Mouse (Mus musculus): ENCODE data around the gene Plpp3. TPM values are rescaled to one million over a fixed set of nuclear protein-coding genes. Genes with fewer than 3 reads are reported as not detected.
"Not testable (repeated sequence)": the region's sequence is repeated elsewhere in the genome, so short reads cannot be mapped to it uniquely, and the experiment has no call there.

Plpp3 gene
- polyA plus RNA-seq, 1 experiment = 44.4 TPM

GRCm38 (mm10) chr4:105260893-105261769 lies 104.0 kb downstream of the Plpp3 start:
- no peak overlapping the region for H3K27ac ChIP-seq (ENCODE audit: insufficient read depth, low read length)
- H3K4me3 ChIP-seq (ENCODE audit: insufficient read depth, low read length) = no peak overlapping the region
- H3K4me1 ChIP-seq (ENCODE audit: control insufficient read depth, insufficient read depth, low read length) = peaks cover 14% of the 10 kb centered on the region
- TF ChIP-seq CTCF (IDR thresholded peaks at IDR 0.05; ENCODE audit: borderline replicate concordance, insufficient read depth, low read length) (no peak), POLR2A (IDR thresholded peaks at IDR 0.05; ENCODE audit: low read depth, low read length) (no peak)

GRCm38 (mm10) chr4:105262358-105262757 lies 105.2 kb downstream of the Plpp3 start:
- no peak overlapping the region for H3K27ac ChIP-seq (ENCODE audit: insufficient read depth, low read length)
- H3K4me1 ChIP-seq (ENCODE audit: control insufficient read depth, insufficient read depth, low read length) = peaks cover 14% of the 10 kb centered on the region
- H3K4me3 ChIP-seq (ENCODE audit: insufficient read depth, low read length) = no peak overlapping the region
- TF ChIP-seq CTCF (IDR thresholded peaks at IDR 0.05; ENCODE audit: borderline replicate concordance, insufficient read depth, low read length) (no peak), POLR2A (IDR thresholded peaks at IDR 0.05; ENCODE audit: low read depth, low read length) (no peak)

- TF ChIP-seq CTCF (IDR thresholded peaks at IDR 0.05; ENCODE audit: borderline replicate concordance, insufficient read depth, low read length) (no peak), POLR2A (IDR thresholded peaks at IDR 0.05; ENCODE audit: low read depth, low read length) (no peak)
- no peak overlapping the region for H3K27ac ChIP-seq (ENCODE audit: insufficient read depth, low read length)
- peaks cover 9% of the 10 kb centered on the region for H3K4me1 ChIP-seq (ENCODE audit: control insufficient read depth, insufficient read depth, low read length)
- no peak overlapping the region for H3K4me3 ChIP-seq (ENCODE audit: insufficient read depth, low read length)
Observed at GRCm38 (mm10) chr4:105263600-105263999, 106.5 kb downstream of the Plpp3 start.

DNA sequence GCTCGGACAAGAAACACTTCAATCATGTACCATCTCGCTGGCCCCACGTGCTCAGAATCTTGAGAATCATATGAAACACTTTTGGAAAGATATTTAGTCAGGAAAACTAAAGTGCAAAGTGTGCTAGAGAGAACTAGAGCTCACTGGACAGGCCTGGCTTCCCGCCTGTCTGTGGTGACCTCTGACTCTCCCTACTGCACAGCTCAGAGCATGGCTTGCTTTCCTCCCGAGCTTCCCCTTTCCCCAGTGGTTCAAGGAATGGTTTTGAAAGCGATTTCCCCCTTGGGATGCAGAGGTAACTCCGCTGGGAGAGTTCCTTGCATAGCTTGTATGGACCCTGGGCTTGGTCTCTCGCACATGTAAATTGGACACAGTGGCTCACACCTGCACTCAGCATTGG lies 107.9 kb downstream of the Plpp3 start:
- Histone ChIP-seq H3K4me3 (ENCODE audit: insufficient read depth, low read length) (no peak overlapping the region), H3K4me1 (ENCODE audit: control insufficient read depth, insufficient read depth, low read length) (peaks cover 9% of the 10 kb centered on the region), H3K27ac (ENCODE audit: insufficient read depth, low read length) (no peak overlapping the region)
- TF ChIP-seq POLR2A (IDR thresholded peaks at IDR 0.05; ENCODE audit: low read depth, low read length) (no peak), CTCF (IDR thresholded peaks at IDR 0.05; ENCODE audit: borderline replicate concordance, insufficient read depth, low read length) (no peak)

GRCm38 (mm10) chr4:105265678-105266077 lies 108.5 kb downstream of the Plpp3 start:
- Histone ChIP-seq H3K27ac (ENCODE audit: insufficient read depth, low read length) (no peak overlapping the region), H3K4me1 (ENCODE audit: control insufficient read depth, insufficient read depth, low read length) (peaks cover 8% of the 10 kb centered on the region), H3K4me3 (ENCODE audit: insufficient read depth, low read length) (no peak overlapping the region)
- TF ChIP-seq CTCF (IDR thresholded peaks at IDR 0.05; ENCODE audit: borderline replicate concordance, insufficient read depth, low read length) (no peak), POLR2A (IDR thresholded peaks at IDR 0.05; ENCODE audit: low read depth, low read length) (no peak)

DNA sequence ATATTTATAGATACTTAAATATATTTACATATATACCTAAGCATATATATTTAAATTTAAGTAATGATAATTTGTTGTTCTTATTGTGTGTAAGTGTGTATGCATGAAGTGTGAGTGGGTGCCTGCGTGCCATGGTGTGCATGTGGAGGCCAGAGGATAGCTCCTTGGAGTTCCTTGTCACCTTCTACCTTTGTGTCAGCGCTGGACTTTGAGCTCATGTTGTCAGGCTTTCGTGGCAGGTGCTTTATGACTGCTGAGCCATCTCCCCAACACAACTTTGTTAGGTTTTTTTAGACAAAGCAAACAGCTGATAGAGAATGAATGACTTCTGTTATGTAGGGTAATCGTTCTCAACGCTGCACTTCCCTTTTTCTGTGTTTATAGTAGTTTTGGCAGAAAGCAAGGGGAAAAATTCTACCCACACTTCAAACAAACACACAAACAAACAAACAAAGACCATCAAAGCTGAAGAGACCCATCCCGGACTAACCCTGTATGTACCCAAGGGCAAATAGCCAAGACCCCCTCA lies 111.1 kb downstream of the Plpp3 start:
- Histone ChIP-seq H3K4me3 (ENCODE audit: insufficient read depth, low read length) (no peak overlapping the region), H3K4me1 (ENCODE audit: control insufficient read depth, insufficient read depth, low read length) (0 out of 2 replicates have a peak, but pooled peaks cover 3% of the 10 kb centered on the region), H3K27ac (ENCODE audit: insufficient read depth, low read length) (no peak overlapping the region)
- no peak for TF ChIP-seq POLR2A (IDR thresholded peaks at IDR 0.05; ENCODE audit: low read depth, low read length)
- no peak for TF ChIP-seq CTCF (IDR thresholded peaks at IDR 0.05; ENCODE audit: borderline replicate concordance, insufficient read depth, low read length)

- not testable (repeated sequence) for H3K4me3 ChIP-seq (ENCODE audit: insufficient read depth, low read length); H3K4me1 ChIP-seq (ENCODE audit: control insufficient read depth, insufficient read depth, low read length); H3K27ac ChIP-seq (ENCODE audit: insufficient read depth, low read length)
Observed at GRCm38 (mm10) chr4:105269398-105269797, 112.3 kb downstream of the Plpp3 start.

GRCm38 (mm10) chr4:105271166-105271565 lies 114.0 kb downstream of the Plpp3 start:
- Histone ChIP-seq H3K4me3 (ENCODE audit: insufficient read depth, low read length) (no peak overlapping the region), H3K27ac (ENCODE audit: insufficient read depth, low read length) (no peak overlapping the region), H3K4me1 (ENCODE audit: control insufficient read depth, insufficient read depth, low read length) (0 out of 2 replicates have a peak, but pooled peaks cover 3% of the 10 kb centered on the region)
- TF ChIP-seq CTCF (IDR thresholded peaks at IDR 0.05; ENCODE audit: borderline replicate concordance, insufficient read depth, low read length) = no peak
- TF ChIP-seq POLR2A (IDR thresholded peaks at IDR 0.05; ENCODE audit: low read depth, low read length) = no peak

DNA sequence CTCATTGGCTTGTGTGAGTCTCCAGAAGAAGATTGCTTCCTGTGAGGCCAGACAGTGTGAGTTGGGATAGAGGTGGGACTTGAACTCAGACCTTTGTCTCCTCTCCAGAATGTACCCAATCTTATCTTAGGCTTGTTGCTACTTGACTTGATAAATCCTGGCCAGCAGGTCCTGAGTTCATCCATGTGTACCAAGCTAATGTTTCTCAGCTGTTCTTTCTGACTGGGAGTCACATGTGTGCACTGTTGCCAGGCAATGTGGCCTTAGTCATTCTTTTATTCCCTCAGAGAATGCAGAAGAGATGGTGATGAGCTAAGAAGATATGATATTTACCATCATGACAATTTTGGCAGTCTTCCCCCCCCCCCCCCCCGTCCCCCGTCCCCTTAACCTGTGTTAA lies 115.9 kb downstream of the Plpp3 start:
- peaks cover 6% of the 10 kb centered on the region; the same call in 1 of the 2 replicates for H3K4me1 ChIP-seq (ENCODE audit: control insufficient read depth, insufficient read depth, low read length)
- no peak for TF ChIP-seq CTCF (IDR thresholded peaks at IDR 0.05; ENCODE audit: borderline replicate concordance, insufficient read depth, low read length)
- no peak for TF ChIP-seq POLR2A (IDR thresholded peaks at IDR 0.05; ENCODE audit: low read depth, low read length)
- H3K4me3 ChIP-seq (ENCODE audit: insufficient read depth, low read length) = no peak overlapping the region
- H3K27ac ChIP-seq (ENCODE audit: insufficient read depth, low read length) = no peak overlapping the region

GRCm38 (mm10) chr4:105273486-105273885 lies 116.3 kb downstream of the Plpp3 start:
- TF ChIP-seq POLR2A (IDR thresholded peaks at IDR 0.05; ENCODE audit: low read depth, low read length) = no peak
- no peak for TF ChIP-seq CTCF (IDR thresholded peaks at IDR 0.05; ENCODE audit: borderline replicate concordance, insufficient read depth, low read length)
- Histone ChIP-seq H3K4me1 (ENCODE audit: control insufficient read depth, insufficient read depth, low read length) (peaks cover 6% of the 10 kb centered on the region; the same call in 1 of the 2 replicates), H3K4me3 (ENCODE audit: insufficient read depth, low read length) (no peak overlapping the region), H3K27ac (ENCODE audit: insufficient read depth, low read length) (no peak overlapping the region)
